Comparison of ENCODE assay signal across 8 mouse cellular contexts in the genomic region with DNA sequence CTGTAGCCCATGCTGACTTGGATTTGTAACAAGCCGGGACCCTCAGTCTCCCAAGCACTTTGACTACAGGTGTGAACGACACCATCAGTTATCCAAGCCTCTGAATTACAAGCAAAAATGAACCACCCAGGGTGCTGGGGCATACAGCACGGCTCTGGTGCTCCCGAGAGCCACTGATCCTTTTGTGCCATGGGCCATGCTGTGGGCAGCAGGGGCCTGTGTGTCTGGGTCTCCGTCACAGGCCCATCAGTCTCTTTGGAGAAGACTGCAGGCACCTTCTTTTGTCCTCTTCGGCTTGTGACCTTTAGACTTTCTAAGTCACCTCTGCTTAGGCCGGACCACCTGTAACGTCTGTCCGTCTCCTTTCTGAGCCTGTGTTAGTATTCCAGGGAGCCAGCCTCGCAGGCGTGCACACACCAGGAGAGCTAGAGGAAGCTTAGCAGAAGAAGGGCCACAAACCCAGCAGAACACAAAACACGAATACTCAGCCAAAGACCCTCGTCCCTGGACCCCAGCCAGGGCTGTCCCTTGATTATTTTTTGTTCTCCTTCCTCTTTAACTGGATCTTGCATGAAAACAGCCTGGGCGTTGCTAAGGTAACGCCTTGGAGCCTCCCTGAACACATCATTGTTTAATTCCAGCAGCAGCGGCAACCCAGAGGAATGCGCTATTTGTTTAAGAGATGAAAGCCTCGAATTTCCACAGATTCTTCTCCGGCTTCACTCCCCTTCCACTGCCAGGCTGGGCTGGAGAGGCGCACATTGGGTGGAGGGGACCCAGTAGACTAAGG. TPM values are rescaled to one million over a fixed set of nuclear protein-coding genes. Genes with fewer than 3 reads are reported as not detected.
DNase-seq lines count a peak whose midpoint lies in the region; ATAC-seq and TF ChIP-seq lines count a peak whose summit lies in the region.
"Had no signal": no experiment of that assay in that cellular context is flagged by ENCODE, and none has a peak within 500 bp of the region (broad histone marks: within the 10 kb centered on the region; RNA-seq: fewer than 3 reads in every experiment).

No protein-coding gene starts in this region.

- peak overlapping the region; percentile 69 for H3K27ac ChIP-seq in heart, postnatal 0 days (ENCODE audit: low read depth)

- no peak for TF ChIP-seq EP300 in heart, postnatal 0 days (IDR thresholded peaks at IDR 0.05; ENCODE audit: low read depth)

- no peaks in the 10 kb centered on the region for H3K36me3 ChIP-seq in heart, postnatal 0 days (replicated peaks; ENCODE audit: control insufficient read depth, insufficient read depth, low read length)

- peak; percentile 72 for ATAC-seq in heart, postnatal 0 days (ENCODE audit: insufficient read depth, low read depth)

- H3K9ac ChIP-seq in heart, postnatal 0 days (replicated peaks; ENCODE audit: low read depth, low read length): no peak overlapping the region

- H3K4me2 ChIP-seq in heart, postnatal 0 days (ENCODE audit: low read depth, low read length): no peak overlapping the region

- peaks cover 22% of the 10 kb centered on the region for H3K4me1 ChIP-seq in heart, postnatal 0 days (ENCODE audit: control insufficient read depth, insufficient read depth)

- no peak overlapping the region for H3K4me3 ChIP-seq in heart, postnatal 0 days (ENCODE audit: low read depth, low read length)
- H3K4me3 ChIP-seq: myocyte had no signal

- no peaks in the 10 kb centered on the region for H3K27me3 ChIP-seq in heart, postnatal 0 days (ENCODE audit: control insufficient read depth, insufficient read depth, low read length)

- H3K9me3 ChIP-seq in heart, postnatal 0 days (replicated peaks; ENCODE audit: control insufficient read depth, low read length): no peaks in the 10 kb centered on the region

- peak; percentile 57 for DNase-seq in brain, embryonic 18.5 days (ENCODE audit: low read depth, low spot score)
- DNase-seq in fibroblast of lung, adult 2 months (ENCODE audit: low read depth): peak; percentile 9
- DNase-seq in heart, postnatal 0 days (ENCODE audit: low spot score): peak; percentile 66
- peak; percentile 42 to 71 for DNase-seq in layer of hippocampus, adult 18-20 months (ENCODE audit: low spot score in 2 of 2)
- peak; percentile 85 for DNase-seq in lung, postnatal 10 days
- DNase-seq in right cerebral cortex, postnatal 36 days (ENCODE audit: low spot score in 2 of 2): peak; percentile 45 to 49
- no peak for DNase-seq in adrenal gland, adult 8-10 months

- TF ChIP-seq CTCF in heart, postnatal 0 days (IDR thresholded peaks at IDR 0.05; ENCODE audit: low read depth): no peak

- WGBS in heart, postnatal 0 days: 57% methylated on average over 20 of the region's 20 CpGs

RNA-seq across cellular contexts. Expression of gene Podxl, which starts 32.8 kb away (rescaled TPM):
- total RNA-seq in heart, postnatal 0 days (2014; rRNA removed; ENCODE audit: low replicate concordance): 44.0 and 83.1 TPM in 2 replicates
- polyA plus RNA-seq in heart, postnatal 0 days (2015; fragmentation: Nextera tagmentation; extraction: Ambion mirVana): 14.9 and 17.6 TPM in 2 replicates
- 10 to 100 TPM; 13.1 to 16.6 TPM for total RNA-seq in layer of hippocampus, adult 18-20 months (2021)
- total RNA-seq in adrenal gland, adult 8-10 months (2022): 10 to 100 TPM; 37.3 to 73.1 (median 61.3) TPM
